Mouse (Mus musculus): ENCODE data around the gene Cplx1. TPM values are rescaled to one million over a fixed set of nuclear protein-coding genes. Genes with fewer than 3 reads are reported as not detected.

Cplx1 gene
- polyA plus RNA-seq, 1 experiment: 0.69 TPM

- H3K4me3 ChIP-seq (ENCODE audit: control insufficient read depth, low read depth, low read length): no peak overlapping the region
- H3K27me3 ChIP-seq (ENCODE audit: control insufficient read depth, insufficient read depth, low read length): no peaks in the 10 kb centered on the region
- no peak overlapping the region for H3K27ac ChIP-seq (ENCODE audit: control insufficient read depth, insufficient read depth, low read depth, low read length)
- TF ChIP-seq CTCF (IDR thresholded peaks at IDR 0.05; ENCODE audit: control insufficient read depth, insufficient read depth, insufficient replicate concordance, low read depth, low read length) (no peak), POLR2A (IDR thresholded peaks at IDR 0.05; ENCODE audit: control insufficient read depth, low read depth, low read length) (no peak)
- no peaks in the 10 kb centered on the region for H3K4me1 ChIP-seq (ENCODE audit: control insufficient read depth, insufficient read depth, low read length)
- H3K36me3 ChIP-seq (ENCODE audit: control insufficient read depth, insufficient read depth, low read length): no peaks in the 10 kb centered on the region
Measured at GRCm38 (mm10) chr5:108543516-108544291, 6.1 kb downstream of the Cplx1 start.

- Histone ChIP-seq H3K27me3 (ENCODE audit: control insufficient read depth, insufficient read depth, low read length) (no peaks in the 10 kb centered on the region), H3K27ac (ENCODE audit: control insufficient read depth, insufficient read depth, low read depth, low read length) (no peak overlapping the region), H3K36me3 (ENCODE audit: control insufficient read depth, insufficient read depth, low read length) (no peaks in the 10 kb centered on the region), H3K4me3 (ENCODE audit: control insufficient read depth, low read depth, low read length) (no peak overlapping the region), H3K4me1 (ENCODE audit: control insufficient read depth, insufficient read depth, low read length) (no peaks in the 10 kb centered on the region)
- TF ChIP-seq CTCF (IDR thresholded peaks at IDR 0.05; ENCODE audit: control insufficient read depth, insufficient read depth, insufficient replicate concordance, low read depth, low read length) (no peak), POLR2A (IDR thresholded peaks at IDR 0.05; ENCODE audit: control insufficient read depth, low read depth, low read length) (no peak)
Measured at GRCm38 (mm10) chr5:108534188-108534587, 15.6 kb downstream of the Cplx1 start.

GRCm38 (mm10) chr5:108522597-108522996, 27.2 kb downstream of the Cplx1 start:
- Histone ChIP-seq H3K36me3 (ENCODE audit: control insufficient read depth, insufficient read depth, low read length) (no peaks in the 10 kb centered on the region), H3K4me3 (ENCODE audit: control insufficient read depth, low read depth, low read length) (no peak overlapping the region), H3K27me3 (ENCODE audit: control insufficient read depth, insufficient read depth, low read length) (no peaks in the 10 kb centered on the region), H3K4me1 (ENCODE audit: control insufficient read depth, insufficient read depth, low read length) (no peaks in the 10 kb centered on the region), H3K27ac (ENCODE audit: control insufficient read depth, insufficient read depth, low read depth, low read length) (no peak overlapping the region)
- TF ChIP-seq POLR2A (IDR thresholded peaks at IDR 0.05; ENCODE audit: control insufficient read depth, low read depth, low read length): no peak
- TF ChIP-seq CTCF (IDR thresholded peaks at IDR 0.05; ENCODE audit: control insufficient read depth, insufficient read depth, insufficient replicate concordance, low read depth, low read length): no peak

GRCm38 (mm10) chr5:108521896-108522295, 27.9 kb downstream of the Cplx1 start:
- H3K27me3 ChIP-seq (ENCODE audit: control insufficient read depth, insufficient read depth, low read length): no peaks in the 10 kb centered on the region
- no peak overlapping the region for H3K27ac ChIP-seq (ENCODE audit: control insufficient read depth, insufficient read depth, low read depth, low read length)
- TF ChIP-seq CTCF (IDR thresholded peaks at IDR 0.05; ENCODE audit: control insufficient read depth, insufficient read depth, insufficient replicate concordance, low read depth, low read length) (no peak), POLR2A (IDR thresholded peaks at IDR 0.05; ENCODE audit: control insufficient read depth, low read depth, low read length) (no peak)
- no peaks in the 10 kb centered on the region for H3K4me1 ChIP-seq (ENCODE audit: control insufficient read depth, insufficient read depth, low read length)
- H3K36me3 ChIP-seq (ENCODE audit: control insufficient read depth, insufficient read depth, low read length): no peaks in the 10 kb centered on the region
- no peak overlapping the region for H3K4me3 ChIP-seq (ENCODE audit: control insufficient read depth, low read depth, low read length)

- Histone ChIP-seq H3K36me3 (ENCODE audit: control insufficient read depth, insufficient read depth, low read length) (no peaks in the 10 kb centered on the region), H3K27me3 (ENCODE audit: control insufficient read depth, insufficient read depth, low read length) (no peaks in the 10 kb centered on the region)
- TF ChIP-seq CTCF (IDR thresholded peaks at IDR 0.05; ENCODE audit: control insufficient read depth, insufficient read depth, insufficient replicate concordance, low read depth, low read length): no peak
- TF ChIP-seq POLR2A (IDR thresholded peaks at IDR 0.05; ENCODE audit: control insufficient read depth, low read depth, low read length): no peak
Measured at GRCm38 (mm10) chr5:108521016-108521415, 28.8 kb downstream of the Cplx1 start.

GRCm38 (mm10) chr5:108520153-108520552, 29.7 kb downstream of the Cplx1 start:
- H3K4me3 ChIP-seq (ENCODE audit: control insufficient read depth, low read depth, low read length): no peak overlapping the region
- H3K27ac ChIP-seq (ENCODE audit: control insufficient read depth, insufficient read depth, low read depth, low read length): no peak overlapping the region
- no peaks in the 10 kb centered on the region for H3K27me3 ChIP-seq (ENCODE audit: control insufficient read depth, insufficient read depth, low read length)
- no peaks in the 10 kb centered on the region for H3K4me1 ChIP-seq (ENCODE audit: control insufficient read depth, insufficient read depth, low read length)
- no peak for TF ChIP-seq POLR2A (IDR thresholded peaks at IDR 0.05; ENCODE audit: control insufficient read depth, low read depth, low read length)
- H3K36me3 ChIP-seq (ENCODE audit: control insufficient read depth, insufficient read depth, low read length): no peaks in the 10 kb centered on the region

More at GRCm38 (mm10) chr5:108521016-108521415, 28.8 kb downstream of the Cplx1 start:
- H3K27ac ChIP-seq (ENCODE audit: control insufficient read depth, insufficient read depth, low read depth, low read length): no peak overlapping the region
- H3K4me3 ChIP-seq (ENCODE audit: control insufficient read depth, low read depth, low read length): no peak overlapping the region
- H3K4me1 ChIP-seq (ENCODE audit: control insufficient read depth, insufficient read depth, low read length): no peaks in the 10 kb centered on the region

- H3K36me3 ChIP-seq (ENCODE audit: control insufficient read depth, insufficient read depth, low read length): no peaks in the 10 kb centered on the region
- H3K4me3 ChIP-seq (ENCODE audit: control insufficient read depth, low read depth, low read length): no peak overlapping the region
- no peaks in the 10 kb centered on the region for H3K27me3 ChIP-seq (ENCODE audit: control insufficient read depth, insufficient read depth, low read length)
- no peaks in the 10 kb centered on the region for H3K4me1 ChIP-seq (ENCODE audit: control insufficient read depth, insufficient read depth, low read length)
- no peak for TF ChIP-seq CTCF (IDR thresholded peaks at IDR 0.05; ENCODE audit: control insufficient read depth, insufficient read depth, insufficient replicate concordance, low read depth, low read length)
- no peak for TF ChIP-seq POLR2A (IDR thresholded peaks at IDR 0.05; ENCODE audit: control insufficient read depth, low read depth, low read length)
- no peak overlapping the region for H3K27ac ChIP-seq (ENCODE audit: control insufficient read depth, insufficient read depth, low read depth, low read length)
Measured at GRCm38 (mm10) chr5:108518951-108519350, 30.9 kb downstream of the Cplx1 start.
